Mouse (Mus musculus): ENCODE measurements around the gene Gal3st4.

- no peak for TF ChIP-seq POLR2A (IDR thresholded peaks at IDR 0.05; ENCODE audit: extremely low read depth, insufficient read depth, low read length)
- TF ChIP-seq CTCF (IDR thresholded peaks at IDR 0.05; ENCODE audit: extremely low read depth, insufficient read depth, low read length), result no peak
These were observed 7.2 kb upstream of the Gal3st4 start, which contains the start of the genes Gm43720, Gpc2 and Stag3 for GRCm38 (mm10) chr5:138279585-138280424.
